Mouse (Mus musculus) embryonic facial prominence, embryonic 11.5 days (tissue): ENCODE measurements around the gene 1700020D05Rik. TPM values are rescaled to one million over a fixed set of nuclear protein-coding genes. Genes with fewer than 3 reads are reported as not detected.

Source experiments
- ATAC-seq: fragments of 200-750 bp; cut with Nextera tagmentation; replicated peaks from 2 replicates; pipeline ENCODE4 v1.8.0; 2017; ENCODE audit warnings: low read depth; ENCODE audit not compliant: insufficient number of reproducible peaks, low FRiP score, low TSS enrichment
- DNase-seq: peaks from one replicate; pipeline ENCODE4 v3.0.0-alpha.2; 2015; ENCODE audit warnings: low spot score
- H3K27ac ChIP-seq: fragments of 300-500 bp; sonication (generic); replicated peaks from 2 replicates; pipeline ENCODE4 v1.5.1; 2014; ENCODE audit warnings: mild to moderate bottlenecking, low read depth, low read length, control low read depth
- H3K27me3 ChIP-seq: fragments of 300-500 bp; sonication (generic); 2 replicates; pipeline ENCODE4 v1.6.1; 2014; ENCODE audit warnings: mild to moderate bottlenecking, low read length, moderate library complexity, mixed read lengths; ENCODE audit not compliant: control insufficient read depth, insufficient read depth
- H3K36me3 ChIP-seq: fragments of 300-500 bp; sonication (generic); replicated peaks from 2 replicates; pipeline ENCODE4 v1.6.1; 2014; ENCODE audit warnings: low read depth, mild to moderate bottlenecking, low read length, moderate library complexity, mixed read lengths; ENCODE audit not compliant: control insufficient read depth, insufficient read depth
- H3K4me1 ChIP-seq: fragments of 300-500 bp; sonication (generic); 2 replicates; pipeline ENCODE4 v1.6.1; 2014; ENCODE audit warnings: low read length, mixed read lengths; ENCODE audit not compliant: control insufficient read depth, insufficient read depth
- H3K4me2 ChIP-seq: fragments of 300-500 bp; sonication (generic); 2 replicates; pipeline ENCODE4 v1.6.1; 2014; ENCODE audit warnings: low read depth, mild to moderate bottlenecking, control low read depth, low read length, moderate library complexity
- H3K4me3 ChIP-seq: fragments of 300-500 bp; sonication (generic); 2 replicates; pipeline ENCODE4 v1.5.1; 2014; ENCODE audit warnings: low read depth, low read length, control low read depth
- H3K9ac ChIP-seq: fragments of 300-500 bp; sonication (generic); replicated peaks from 2 replicates; pipeline ENCODE4 v1.6.1; 2014; ENCODE audit warnings: mild to moderate bottlenecking, control low read depth, low read length
- H3K9me3 ChIP-seq: fragments of 300-500 bp; sonication (generic); replicated peaks from 2 replicates; pipeline ENCODE4 v1.6.1; 2016; ENCODE audit warnings: mild to moderate bottlenecking, low read length, inconsistent platforms, mixed read lengths; ENCODE audit not compliant: control insufficient read depth
- WGBS: fragments of 180-500 bp; shearing (Covaris S2); extraction: QIAGEN DNeasy Blood & Tissue Kit; methylation state at CpG from one replicate; pipeline ENCODE4 v1.1.7; 2014; 5-methylcytosine and 5-hydroxymethylcytosine counted together
- polyA plus RNA-seq: library from polyadenylated mRNA; unstranded; fragments of >200 nt; fragmentation: Nextera tagmentation; extraction: Ambion mirVana; gene quantifications from 2 replicates; pipeline ENCODE4 v1.2.1, GENCODE M21; 2014

The 1700020D05Rik gene
- polyA plus RNA-seq, 1 experiment from 2014 or later, result not detected

DNA sequence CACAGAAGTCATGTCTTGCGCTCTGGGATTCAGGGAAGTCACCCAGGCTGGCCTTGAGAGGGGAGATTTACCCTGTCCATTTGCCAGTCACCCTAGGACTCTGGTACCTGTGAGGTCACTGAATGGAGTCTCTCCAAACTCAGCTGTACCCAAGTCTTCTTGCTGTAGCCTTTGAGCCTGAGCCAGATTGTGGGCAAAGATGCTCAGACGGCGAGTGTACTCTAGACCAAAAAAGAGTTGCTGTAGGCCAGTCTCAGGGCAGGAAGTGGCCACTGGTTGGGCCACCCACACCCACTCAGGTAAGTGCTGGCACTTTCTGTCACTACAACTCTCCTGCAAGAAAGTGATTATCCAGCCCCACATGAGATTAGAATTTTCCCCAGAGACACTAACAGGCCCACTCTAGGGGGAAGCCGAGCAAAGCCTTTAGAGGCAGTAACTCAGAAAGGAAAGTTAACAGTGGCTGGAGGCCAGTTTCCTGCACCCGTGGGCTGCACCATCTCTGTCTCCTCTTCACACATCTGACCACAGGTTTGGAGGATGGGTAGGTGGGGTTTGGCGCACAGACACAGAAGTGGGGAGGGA, 36.6 kb downstream of the 1700020D05Rik start:
- H3K27ac ChIP-seq, result no peak overlapping the region
- no peaks in the 10 kb centered on the region for H3K27me3 ChIP-seq
- peaks cover 5% of the 10 kb centered on the region for H3K36me3 ChIP-seq
- no peak overlapping the region for H3K4me2 ChIP-seq
- no peaks in the 10 kb centered on the region for H3K4me1 ChIP-seq
- ATAC-seq (no peak), DNase-seq (no peak)
- 95% methylated on average over 6 of the region's 6 CpGs for WGBS
- H3K9ac ChIP-seq, result no peak overlapping the region
- H3K4me3 ChIP-seq, result no peak overlapping the region
- no peaks in the 10 kb centered on the region for H3K9me3 ChIP-seq

DNA sequence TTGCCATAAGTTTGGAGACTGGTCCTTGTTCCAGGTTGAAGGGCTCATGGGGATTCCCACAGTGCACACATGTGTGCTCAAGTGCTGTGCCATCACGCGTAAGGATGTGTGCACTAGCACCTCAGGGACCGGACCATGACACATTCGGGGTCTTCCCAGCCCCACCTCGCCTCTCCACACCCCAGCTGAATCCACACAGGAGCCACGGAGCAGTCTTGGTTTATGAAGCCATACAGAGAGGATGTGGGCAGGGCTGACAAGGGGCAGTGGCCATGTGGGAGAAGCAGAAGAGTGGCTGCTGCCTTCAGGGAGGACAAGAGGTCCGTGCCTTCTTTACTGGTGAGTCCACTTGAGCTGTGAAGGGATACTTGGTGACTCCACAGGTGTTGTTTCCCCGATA, 38.5 kb downstream of the 1700020D05Rik start:
- Histone ChIP-seq H3K4me2 (no peak overlapping the region), H3K4me3 (no peak overlapping the region), H3K27me3 (no peaks in the 10 kb centered on the region), H3K9me3 (no peaks in the 10 kb centered on the region), H3K27ac (no peak overlapping the region), H3K4me1 (no peaks in the 10 kb centered on the region), H3K36me3 (peaks cover 5% of the 10 kb centered on the region), H3K9ac (no peak overlapping the region)
- ATAC-seq, result no peak
- DNase-seq, result no peak
- 92% methylated on average over 8 of the region's 8 CpGs for WGBS

DNA sequence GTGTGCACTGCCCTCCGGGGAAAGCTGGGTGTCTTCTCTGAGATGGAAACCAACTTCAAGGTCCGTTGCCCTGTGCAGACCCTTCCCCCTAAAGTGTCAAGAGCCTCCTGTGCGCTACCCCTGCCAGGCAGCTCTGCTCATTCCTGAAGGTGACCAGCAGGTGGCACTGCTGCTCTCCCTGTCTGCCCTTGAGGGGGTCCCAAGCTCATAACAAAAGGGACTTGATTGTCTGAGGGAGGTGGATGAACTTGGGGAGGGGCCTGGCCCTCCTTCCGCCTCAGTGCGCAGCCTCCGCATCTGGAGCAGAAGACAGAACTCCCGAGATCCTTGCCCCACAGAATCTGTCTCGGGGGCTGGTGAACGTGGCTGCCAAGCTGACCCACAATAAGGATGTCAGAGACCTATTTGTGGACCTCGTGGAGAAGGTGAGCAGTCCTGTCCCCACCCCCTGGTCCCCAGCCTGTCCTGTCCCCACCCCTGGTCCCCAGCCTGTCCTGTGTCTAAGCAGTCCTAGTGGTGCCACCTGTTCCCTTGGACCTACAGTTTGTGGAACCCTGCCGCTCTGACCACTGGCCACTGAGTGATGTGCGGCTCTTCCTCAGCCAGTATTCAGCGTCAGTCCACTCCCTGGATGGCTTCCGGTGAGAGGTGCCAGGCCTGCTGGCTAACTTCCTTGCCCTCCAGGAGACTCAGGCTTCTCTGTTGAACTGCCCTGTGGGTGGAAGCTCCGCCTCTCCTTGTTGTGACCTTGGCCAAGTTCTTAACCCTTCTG, 39.6 kb downstream of the 1700020D05Rik start:
- Histone ChIP-seq H3K4me2 (peak overlapping the region; percentile 0; the same call in 1 of the 2 replicates), H3K27me3 (no peaks in the 10 kb centered on the region), H3K9ac (peak overlapping the region; percentile 6; the same call in 1 of the 2 replicates), H3K4me1 (no peaks in the 10 kb centered on the region), H3K9me3 (no peaks in the 10 kb centered on the region), H3K4me3 (peak overlapping the region; percentile 12; the same call in 1 of the 2 replicates), H3K36me3 (peaks cover 5% of the 10 kb centered on the region), H3K27ac (no peak overlapping the region)
- WGBS, result 50% methylated on average over 15 of the region's 15 CpGs
- peak; percentile 47; the same call in 1 of the 2 replicates for ATAC-seq
- peak; percentile 88 for DNase-seq

DNA sequence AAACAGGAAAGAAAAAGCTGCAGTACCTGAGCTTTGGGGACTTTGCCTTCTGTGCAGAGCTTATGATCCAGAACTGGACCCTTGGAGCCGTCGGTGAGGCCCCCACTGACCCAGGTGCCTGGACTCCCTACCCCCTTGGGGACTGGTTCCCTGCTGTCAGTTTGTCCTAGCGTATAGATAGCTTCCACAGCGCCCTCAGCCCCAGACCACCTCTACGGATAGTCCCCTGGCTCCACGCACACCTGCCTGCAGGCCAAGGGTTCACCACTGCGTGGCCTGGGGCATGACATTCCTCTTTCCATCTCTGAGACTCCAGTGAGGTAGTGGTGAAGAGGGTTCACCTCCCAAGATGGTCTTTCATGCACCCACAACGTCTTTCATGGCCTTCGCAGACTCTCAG, 40.4 kb downstream of the 1700020D05Rik start:
- Histone ChIP-seq H3K27me3 (no peaks in the 10 kb centered on the region), H3K9ac (no peak overlapping the region), H3K9me3 (no peaks in the 10 kb centered on the region), H3K4me1 (no peaks in the 10 kb centered on the region; the same call in 1 of the 2 replicates), H3K36me3 (peaks cover 5% of the 10 kb centered on the region), H3K4me2 (no peak overlapping the region), H3K27ac (no peak overlapping the region), H3K4me3 (no peak overlapping the region)
- WGBS, result 87% methylated on average over 9 of the region's 9 CpGs
- DNase-seq (no peak), ATAC-seq (no peak)

DNA sequence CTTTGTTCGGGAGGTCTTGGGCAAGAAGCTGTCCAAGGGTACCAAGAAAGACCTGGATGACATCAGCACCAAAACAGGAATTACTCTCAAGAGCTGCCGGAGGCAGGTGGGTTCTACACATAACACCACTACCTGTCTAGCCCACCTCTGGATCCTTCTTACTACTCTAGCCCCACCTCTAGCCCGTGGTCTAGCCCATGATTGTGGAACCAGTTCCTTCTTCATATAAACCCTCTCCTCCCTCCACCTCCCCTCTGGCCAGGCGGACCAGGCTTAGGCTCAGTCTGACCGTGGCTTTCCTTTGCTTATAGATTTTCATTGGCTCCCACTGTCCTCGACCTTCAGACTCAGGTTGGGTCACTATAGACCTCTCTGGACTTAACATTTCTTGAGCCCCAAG, 42.2 kb downstream of the 1700020D05Rik start:
- H3K4me1 ChIP-seq, result peaks cover 3% of the 10 kb centered on the region; the same call in 1 of the 2 replicates
- no peak for ATAC-seq
- peaks cover 5% of the 10 kb centered on the region for H3K36me3 ChIP-seq
- no peak overlapping the region; the same call in 1 of the 2 replicates for H3K4me2 ChIP-seq
- no peak for DNase-seq
- H3K27ac ChIP-seq, result no peak overlapping the region
- WGBS, result 85% methylated on average over 6 of the region's 6 CpGs
- peak overlapping the region; percentile 56; the same call in 1 of the 2 replicates for H3K4me3 ChIP-seq
- H3K9me3 ChIP-seq, result no peaks in the 10 kb centered on the region
- H3K27me3 ChIP-seq, result no peaks in the 10 kb centered on the region
- H3K9ac ChIP-seq, result peak overlapping the region; percentile 56

DNA sequence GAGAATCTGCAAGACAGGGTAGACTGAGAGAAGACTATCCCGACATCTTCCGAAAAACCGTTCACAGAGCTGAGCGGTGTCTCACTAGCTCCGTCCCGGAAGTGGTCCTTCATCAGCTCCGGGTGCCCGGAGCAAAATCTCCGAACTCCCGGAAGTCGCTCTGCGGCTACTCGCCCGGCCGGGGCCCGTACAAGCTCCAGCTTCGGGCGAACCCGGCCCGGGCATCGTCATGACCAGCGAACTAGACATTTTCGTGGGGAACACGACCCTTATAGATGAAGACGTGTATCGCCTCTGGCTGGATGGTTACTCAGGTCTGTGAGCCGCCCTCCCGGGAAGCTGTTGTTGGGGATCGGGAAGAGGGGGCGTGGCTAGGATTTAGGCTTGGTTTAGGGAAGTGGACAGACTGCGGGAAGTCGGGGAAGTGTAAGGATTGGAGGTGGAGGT, 43.1 kb downstream of the 1700020D05Rik start, which contains the start of gene Fibp:
Gene Fibp (plus strand): TSS at position 151 of the 447 bp plus-strand sequence.
- H3K9me3 ChIP-seq, result no peaks in the 10 kb centered on the region
- H3K9ac ChIP-seq, result peak within 1 kb of the TSS; percentile 56
- H3K27me3 ChIP-seq, result no peaks in the 10 kb centered on the region
- H3K4me2 ChIP-seq, result peak within 1 kb of the TSS; percentile 92
- peak; percentile 95 for DNase-seq
- peak within 1 kb of the TSS; percentile 56 for H3K4me3 ChIP-seq
- no peaks in the 10 kb centered on the region; the same call in none of the 2 replicates for H3K36me3 ChIP-seq
- ATAC-seq, result peak; percentile 39; the same call in 1 of the 2 replicates
- WGBS, result under 1% methylated on average over 32 of the region's 32 CpGs
- H3K27ac ChIP-seq, result no peak within 1 kb of the TSS
- peaks cover 6% of the 10 kb centered on the region; the same call in 1 of the 2 replicates for H3K4me1 ChIP-seq

DNA sequence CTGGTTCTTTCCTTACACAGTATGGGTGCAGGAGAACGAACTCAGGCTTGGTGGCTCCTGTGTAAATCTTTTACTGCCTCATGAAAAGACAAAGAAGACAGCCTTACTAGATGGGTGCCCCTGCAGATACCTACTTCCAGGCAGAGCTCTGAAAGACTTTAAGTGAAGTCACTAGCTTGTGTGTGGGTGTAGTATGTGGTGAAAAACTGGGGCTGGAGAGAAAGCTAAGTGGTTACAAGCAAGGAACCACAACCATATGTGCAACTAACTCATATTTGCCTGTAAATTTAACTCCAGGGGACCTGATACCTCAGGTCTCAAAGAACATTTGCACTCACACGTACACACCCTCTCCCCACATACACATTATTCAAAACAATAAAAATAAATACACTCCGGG, 43.7 kb downstream of the 1700020D05Rik start:
- Histone ChIP-seq H3K4me3 (peak overlapping the region; percentile 56), H3K9me3 (no peaks in the 10 kb centered on the region), H3K36me3 (no peaks in the 10 kb centered on the region; the same call in none of the 2 replicates), H3K9ac (peak overlapping the region; percentile 56), H3K4me1 (peaks cover 6% of the 10 kb centered on the region; the same call in 1 of the 2 replicates), H3K27me3 (no peaks in the 10 kb centered on the region), H3K4me2 (peak overlapping the region; percentile 47), H3K27ac (no peak overlapping the region)
- DNase-seq (no peak), ATAC-seq (no peak)
- WGBS, result 30% methylated on average over 3 of the region's 3 CpGs
